Mouse (Mus musculus) hindbrain, embryonic 14.5 days (tissue): Measurements from ENCODE around the gene Rps6ka5. TPM values are rescaled to one million over a fixed set of nuclear protein-coding genes. Genes with fewer than 3 reads are reported as not detected.

Experiments used
- ATAC-seq: fragments of 200-750 bp; cut with Nextera tagmentation; 2 replicates; pipeline ENCODE4 v1.8.0; 2017; ENCODE audit warnings: moderate number of reproducible peaks, mild to moderate bottlenecking, moderate TSS enrichment, moderate library complexity; ENCODE audit not compliant: low FRiP score
- DNase-seq: peaks from one replicate; pipeline ENCODE4 v3.0.0-alpha.2; 2015; ENCODE audit warnings: low spot score
- H3K27ac ChIP-seq: fragments of 300-500 bp; sonication (generic); 2 replicates; pipeline ENCODE4 v1.5.1; 2014; ENCODE audit warnings: mild to moderate bottlenecking, moderate library complexity
- H3K27me3 ChIP-seq: fragments of 300-500 bp; sonication (generic); 2 replicates; pipeline ENCODE4 v1.6.1; 2014; ENCODE audit warnings: mild to moderate bottlenecking, low read length, mixed read lengths; ENCODE audit not compliant: control insufficient read depth, insufficient read depth
- H3K36me3 ChIP-seq: fragments of 300-500 bp; sonication (generic); replicated peaks from 2 replicates; pipeline ENCODE4 v1.6.1; 2014; ENCODE audit not compliant: control insufficient read depth, insufficient read depth
- H3K4me1 ChIP-seq: fragments of 300-500 bp; sonication (generic); replicated peaks from 2 replicates; pipeline ENCODE4 v1.6.1; 2014; ENCODE audit warnings: antibody characterized with exemption, low read length, mixed read lengths; ENCODE audit not compliant: control insufficient read depth, insufficient read depth
- H3K4me2 ChIP-seq: fragments of 300-500 bp; sonication (generic); replicated peaks from 2 replicates; pipeline ENCODE4 v1.6.1; 2014; ENCODE audit warnings: mild to moderate bottlenecking, moderate library complexity
- H3K4me3 ChIP-seq: fragments of 300-500 bp; sonication (generic); replicated peaks from 2 replicates; pipeline ENCODE4 v1.5.1; 2014; ENCODE audit warnings: mild to moderate bottlenecking, low read length
- H3K9ac ChIP-seq: fragments of 300-500 bp; sonication (generic); 2 replicates; pipeline ENCODE4 v1.6.1; 2014
- H3K9me3 ChIP-seq: fragments of 300-500 bp; sonication (generic); 2 replicates; pipeline ENCODE4 v1.6.1; 2016; ENCODE audit warnings: low read length; ENCODE audit not compliant: control insufficient read depth
- WGBS: fragments of 180-500 bp; shearing (Covaris S2); extraction: QIAGEN DNeasy Blood & Tissue Kit; methylation state at CpG from one replicate; pipeline ENCODE4 v1.1.7; 2014; 5-methylcytosine and 5-hydroxymethylcytosine counted together
- polyA plus RNA-seq: library from polyadenylated mRNA; unstranded; fragments of >200 nt; fragmentation: Nextera tagmentation; extraction: Ambion mirVana; gene quantifications from 2 replicates; pipeline ENCODE4 v1.2.1, GENCODE M21; 2014

The Rps6ka5 gene
- polyA plus RNA-seq, 1 experiment from 2014 or later, result 6.3 TPM

DNA sequence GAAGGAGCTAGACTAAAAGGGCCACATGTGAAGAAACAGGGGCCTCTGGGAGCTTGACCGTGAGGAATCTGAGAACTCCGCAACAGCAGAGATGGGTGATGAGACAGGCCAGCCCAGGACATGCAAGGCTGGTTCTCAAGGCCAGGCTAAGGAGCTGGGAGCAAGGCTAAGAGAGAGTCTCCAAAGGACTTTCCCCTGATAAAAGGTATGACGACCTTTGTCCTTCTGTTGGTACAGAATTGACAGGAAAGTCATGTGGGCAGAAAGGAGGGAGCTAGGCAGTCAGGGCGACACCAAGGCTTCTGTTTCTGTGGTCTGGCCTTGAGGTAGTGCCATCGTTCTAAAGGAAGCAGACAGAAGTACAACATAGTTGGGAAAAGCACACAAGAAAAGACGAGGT, 173.1 kb downstream of the Rps6ka5 start:
- Histone ChIP-seq H3K9me3 (no peaks in the 10 kb centered on the region), H3K27me3 (no peaks in the 10 kb centered on the region), H3K27ac (no peak overlapping the region), H3K36me3 (peaks cover 35% of the 10 kb centered on the region; the same call in 1 of the 2 replicates), H3K4me1 (no peaks in the 10 kb centered on the region), H3K4me3 (no peak overlapping the region), H3K9ac (no peak overlapping the region), H3K4me2 (no peak overlapping the region)
- DNase-seq, result no peak
- ATAC-seq, result no peak
- WGBS, result 94% methylated on average over 6 of the region's 6 CpGs

DNA sequence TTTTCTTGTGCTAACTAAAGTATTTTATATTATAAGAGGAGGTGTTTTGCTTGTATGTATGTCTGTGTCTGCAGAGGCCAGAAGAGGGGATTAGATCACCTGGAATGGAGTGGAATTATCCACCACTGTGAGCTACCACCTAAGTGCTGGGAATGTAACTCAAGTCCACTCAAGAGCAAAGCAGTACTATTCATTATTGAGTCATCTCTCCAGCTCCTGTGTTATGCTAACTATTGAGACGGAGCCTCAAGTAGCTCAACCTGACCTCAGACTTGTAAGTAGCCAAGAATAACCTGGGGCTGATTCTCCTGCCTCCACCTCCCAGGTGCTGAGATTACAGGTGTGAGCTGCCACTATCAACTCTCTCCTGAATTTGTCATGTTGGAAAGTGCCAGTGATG, 174.8 kb downstream of the Rps6ka5 start:
- ATAC-seq (no peak), DNase-seq (no peak)
- 85% methylated on average over 1 of the region's 1 CpGs for WGBS
- Histone ChIP-seq H3K4me2 (no peak overlapping the region), H3K4me1 (no peaks in the 10 kb centered on the region), H3K4me3 (no peak overlapping the region), H3K36me3 (peaks cover 35% of the 10 kb centered on the region; the same call in 1 of the 2 replicates), H3K9me3 (no peaks in the 10 kb centered on the region), H3K27ac (no peak overlapping the region), H3K27me3 (no peaks in the 10 kb centered on the region), H3K9ac (no peak overlapping the region)

- Histone ChIP-seq H3K4me2 (no peak overlapping the region), H3K4me3 (no peak overlapping the region), H3K36me3 (0 out of 2 replicates have a peak, but pooled peaks cover 4% of the 10 kb centered on the region), H3K9ac (no peak overlapping the region), H3K9me3 (no peaks in the 10 kb centered on the region), H3K4me1 (no peaks in the 10 kb centered on the region), H3K27ac (no peak overlapping the region), H3K27me3 (no peaks in the 10 kb centered on the region)
- no peak for ATAC-seq
- 98% methylated on average over 4 of the region's 4 CpGs for WGBS
- no peak for DNase-seq
Measured at GRCm38 (mm10) chr12:100544194-100544567, 182.6 kb downstream of the Rps6ka5 start.

DNA sequence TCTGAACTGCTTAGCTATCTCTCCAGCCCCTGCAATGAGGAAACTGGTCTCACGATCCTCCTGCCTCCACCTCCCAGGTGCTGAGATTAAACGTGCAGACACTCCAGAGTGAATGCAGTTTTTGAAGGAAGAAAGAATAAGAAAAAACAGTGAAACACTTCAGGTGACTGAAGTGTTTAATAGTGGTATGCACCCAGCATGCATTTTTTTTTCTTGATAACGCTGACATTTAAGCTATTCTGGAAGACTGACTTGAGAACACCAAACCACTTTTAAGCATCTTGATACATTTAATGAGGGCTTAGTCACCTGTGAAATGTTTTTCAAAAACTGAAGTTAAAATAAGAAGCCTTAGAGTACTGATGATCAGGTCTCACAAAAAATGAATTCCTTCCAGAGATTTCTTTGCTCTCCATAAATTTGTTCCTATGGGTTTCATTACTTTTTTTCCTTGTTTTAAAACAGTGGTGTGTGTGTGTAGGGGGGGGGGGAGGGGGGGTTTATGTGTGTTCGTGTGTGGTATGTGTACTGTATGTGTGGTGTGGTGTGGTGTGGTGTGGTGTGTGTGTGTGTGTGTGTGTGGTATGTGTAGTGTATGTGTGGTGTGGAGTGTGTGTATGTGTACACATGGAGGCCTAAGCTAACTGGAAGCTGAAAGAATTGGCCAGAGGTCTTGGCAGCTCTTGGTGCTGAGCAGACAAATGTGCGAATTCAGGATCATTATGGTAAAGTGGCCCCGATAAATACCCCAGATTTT, 183.2 kb downstream of the Rps6ka5 start:
- Histone ChIP-seq H3K4me1 (no peaks in the 10 kb centered on the region), H3K27ac (no peak overlapping the region), H3K36me3 (no peaks in the 10 kb centered on the region), H3K4me2 (no peak overlapping the region), H3K4me3 (no peak overlapping the region), H3K9me3 (no peaks in the 10 kb centered on the region), H3K9ac (no peak overlapping the region), H3K27me3 (no peaks in the 10 kb centered on the region)
- ATAC-seq (no peak), DNase-seq (no peak)
- 81% methylated on average over 6 of the region's 6 CpGs for WGBS

GRCm38 (mm10) chr12:100542494-100542893, 184.3 kb downstream of the Rps6ka5 start:
- H3K4me2 ChIP-seq, result no peak overlapping the region
- H3K36me3 ChIP-seq, result no peaks in the 10 kb centered on the region
- no peak overlapping the region for H3K9ac ChIP-seq
- no peak for DNase-seq
- no peaks in the 10 kb centered on the region for H3K27me3 ChIP-seq
- ATAC-seq, result no peak
- H3K4me1 ChIP-seq, result no peaks in the 10 kb centered on the region
- no peak overlapping the region for H3K4me3 ChIP-seq
- no peaks in the 10 kb centered on the region for H3K9me3 ChIP-seq
- 90% methylated on average over 6 of the region's 6 CpGs for whole genome bisulfite sequencing
- no peak overlapping the region for H3K27ac ChIP-seq

- Histone ChIP-seq H3K27me3 (no peaks in the 10 kb centered on the region), H3K9me3 (no peaks in the 10 kb centered on the region), H3K36me3 (no peaks in the 10 kb centered on the region), H3K9ac (no peak overlapping the region), H3K4me1 (no peaks in the 10 kb centered on the region), H3K4me2 (no peak overlapping the region), H3K27ac (no peak overlapping the region), H3K4me3 (no peak overlapping the region)
- no peak for ATAC-seq
- 67% methylated on average over 3 of the region's 3 CpGs for WGBS
- DNase-seq, result no peak
Measured at GRCm38 (mm10) chr12:100542076-100542475, 184.7 kb downstream of the Rps6ka5 start.

GRCm38 (mm10) chr12:100539158-100539714, 187.5 kb downstream of the Rps6ka5 start:
- ATAC-seq (no peak), DNase-seq (no peak)
- H3K4me2 ChIP-seq, result no peak overlapping the region
- H3K4me3 ChIP-seq, result no peak overlapping the region
- H3K27ac ChIP-seq, result no peak overlapping the region
- no peaks in the 10 kb centered on the region for H3K9me3 ChIP-seq
- 68% methylated on average over 9 of the region's 9 CpGs for WGBS
- H3K4me1 ChIP-seq, result peaks cover 2% of the 10 kb centered on the region; the same call in 1 of the 2 replicates
- H3K9ac ChIP-seq, result no peak overlapping the region
- H3K36me3 ChIP-seq, result no peaks in the 10 kb centered on the region
- no peaks in the 10 kb centered on the region for H3K27me3 ChIP-seq

GRCm38 (mm10) chr12:100538445-100539157, 188.2 kb downstream of the Rps6ka5 start:
- Histone ChIP-seq H3K4me3 (no peak overlapping the region), H3K4me1 (peaks cover 5% of the 10 kb centered on the region; the same call in 1 of the 2 replicates), H3K4me2 (no peak overlapping the region), H3K27me3 (no peaks in the 10 kb centered on the region), H3K9me3 (no peaks in the 10 kb centered on the region), H3K36me3 (no peaks in the 10 kb centered on the region), H3K27ac (no peak overlapping the region), H3K9ac (no peak overlapping the region)
- DNase-seq (no peak), ATAC-seq (no peak)
- 66% methylated on average over 7 of the region's 7 CpGs for WGBS

- Histone ChIP-seq H3K9ac (no peak overlapping the region), H3K4me3 (no peak overlapping the region), H3K4me2 (no peak overlapping the region), H3K9me3 (no peaks in the 10 kb centered on the region), H3K27ac (no peak overlapping the region), H3K36me3 (no peaks in the 10 kb centered on the region), H3K4me1 (peaks cover 5% of the 10 kb centered on the region; the same call in 1 of the 2 replicates), H3K27me3 (no peaks in the 10 kb centered on the region)
- ATAC-seq (no peak), DNase-seq (no peak)
- 89% methylated on average over 11 of the region's 11 CpGs for WGBS
Measured at GRCm38 (mm10) chr12:100537091-100537490, 189.7 kb downstream of the Rps6ka5 start.
